Mouse (Mus musculus): ENCODE measurements around the gene Cxcr2.

Cxcr2 gene

DNA sequence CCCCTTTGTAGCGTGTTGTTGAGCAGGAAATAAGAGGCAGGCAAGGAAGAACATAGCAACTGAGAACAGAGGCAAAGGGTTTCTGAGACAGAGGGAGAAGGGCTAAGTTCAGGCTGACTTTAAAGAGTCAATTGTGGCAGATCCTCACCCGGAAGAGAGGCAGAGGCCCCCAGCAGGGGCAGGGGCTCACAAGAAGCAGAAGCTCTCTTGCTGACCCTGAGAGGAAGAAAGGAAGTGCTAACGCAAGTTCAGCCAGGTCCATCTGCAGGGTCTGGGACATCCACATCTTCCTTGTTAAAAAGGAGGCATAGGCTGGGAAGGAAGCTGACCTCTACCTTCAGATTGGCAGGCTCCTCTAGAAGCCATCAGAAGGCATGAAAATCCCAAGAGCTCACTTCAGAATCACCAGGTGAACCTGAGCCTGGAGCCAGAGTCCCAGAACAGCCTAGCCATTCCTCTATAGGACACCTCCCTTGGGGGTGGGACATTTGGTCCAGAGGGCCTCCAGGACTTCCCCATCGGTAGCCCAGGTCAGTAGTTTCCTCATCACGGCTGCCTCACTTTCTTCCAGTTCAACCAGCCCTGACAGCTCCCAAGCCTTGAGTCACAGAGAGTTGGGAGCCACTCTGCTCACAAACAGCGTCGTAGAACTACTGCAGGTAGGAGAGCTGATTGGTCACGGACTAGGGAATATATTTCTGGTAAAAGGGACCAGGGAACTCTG, at the start of gene Cxcr2:
Gene Cxcr2, plus strand, starts transcription at position 529 of the 724 bp plus-strand sequence.
- DNase-seq = no peak

GRCm38 (mm10) chr1:74105660-74106059, 48.1 kb upstream of the Cxcr2 start:
- no peak for DNase-seq

DNA sequence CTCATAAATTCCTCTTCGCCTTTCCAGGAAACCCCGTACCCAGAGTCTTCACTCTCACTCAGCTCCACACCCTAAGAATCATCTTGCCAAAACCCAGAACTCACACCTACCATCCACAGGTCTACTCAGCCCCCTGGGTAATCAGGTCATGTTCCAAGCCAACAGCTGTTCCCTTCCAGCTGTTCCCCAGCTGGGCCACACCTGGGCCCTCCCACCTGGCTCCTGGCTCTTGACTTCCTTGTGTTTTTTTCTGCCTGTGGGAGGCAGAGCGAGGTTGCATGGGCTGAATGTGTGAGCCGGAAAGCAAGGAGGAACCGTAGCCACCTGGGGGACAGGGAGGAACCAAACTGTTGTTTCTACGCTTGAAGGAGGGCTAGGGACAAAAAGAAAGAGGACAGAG, 47.6 kb upstream of the Cxcr2 start:
- DNase-seq = no peak

- no peak for DNase-seq
These were observed 45.7 kb upstream of the Cxcr2 start for GRCm38 (mm10) chr1:74107931-74108618.

DNA sequence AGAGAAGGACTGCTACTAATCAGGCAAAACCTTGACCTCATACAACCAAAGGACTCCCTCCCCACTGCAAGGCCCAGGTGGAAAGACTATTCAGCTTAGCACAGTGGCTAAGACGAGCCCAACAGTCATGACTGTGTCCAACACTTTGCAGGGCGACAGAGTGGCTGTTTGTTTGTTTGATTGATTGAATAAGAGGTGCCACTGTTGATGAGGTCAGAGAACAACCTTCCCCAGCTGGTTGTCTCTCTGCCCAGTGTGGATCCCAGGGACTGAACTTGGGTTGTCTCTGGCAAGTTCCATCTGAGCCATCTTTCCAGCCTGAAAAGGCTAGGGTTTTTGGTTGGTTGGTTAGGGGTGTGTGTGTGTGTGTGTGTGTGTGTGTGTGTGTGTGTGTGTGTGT, 44.1 kb upstream of the Cxcr2 start:
- no peak for DNase-seq

GRCm38 (mm10) chr1:74110932-74111695, 42.7 kb upstream of the Cxcr2 start:
- peak; percentile 81 for DNase-seq

- no peak for DNase-seq
These were observed 42.1 kb upstream of the Cxcr2 start for GRCm38 (mm10) chr1:74111696-74112030.

- no peak for DNase-seq
These were observed 40.7 kb upstream of the Cxcr2 start for GRCm38 (mm10) chr1:74113071-74113470.

- no peak for DNase-seq
These were observed 35.9 kb upstream of the Cxcr2 start for GRCm38 (mm10) chr1:74117876-74118275.

- DNase-seq = no peak
These were observed 34.7 kb upstream of the Cxcr2 start for GRCm38 (mm10) chr1:74119115-74119514.

GRCm38 (mm10) chr1:74121138-74121537, 32.7 kb upstream of the Cxcr2 start:
- DNase-seq = no peak

- peak; percentile 43 for DNase-seq
These were observed 31.8 kb upstream of the Cxcr2 start for GRCm38 (mm10) chr1:74121821-74122576.

DNA sequence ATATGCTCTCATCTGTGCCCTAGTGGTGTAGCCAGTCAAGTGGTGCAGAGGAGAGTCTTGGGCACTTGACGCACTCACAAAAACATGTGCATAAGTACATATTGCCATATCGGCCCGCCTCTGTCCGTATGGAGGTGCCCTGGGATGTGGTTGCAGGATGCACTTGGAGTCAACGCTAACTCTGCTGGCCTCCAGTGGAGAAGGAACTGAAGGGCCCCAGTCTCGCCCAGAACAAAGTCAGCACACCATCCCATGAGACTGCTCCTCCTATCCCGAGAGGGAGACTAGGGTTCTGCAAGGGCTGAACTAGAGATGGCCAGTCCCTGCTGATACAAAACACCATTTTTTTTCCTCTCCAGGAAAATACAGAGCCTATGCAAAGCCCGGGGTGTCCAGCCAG, 30.6 kb upstream of the Cxcr2 start:
- DNase-seq = no peak

GRCm38 (mm10) chr1:74124021-74124981, 29.5 kb upstream of the Cxcr2 start, which contains the start of gene Tns1:
Gene Tns1, minus strand, starts transcription at chr1:74124449.
- peak; percentile 83 for DNase-seq

- DNase-seq = peak; percentile 92
These were observed 28.7 kb upstream of the Cxcr2 start, which contains the start of gene Rufy4 for GRCm38 (mm10) chr1:74124991-74125552. Gene Rufy4, plus strand, starts transcription at chr1:74125541.

DNA sequence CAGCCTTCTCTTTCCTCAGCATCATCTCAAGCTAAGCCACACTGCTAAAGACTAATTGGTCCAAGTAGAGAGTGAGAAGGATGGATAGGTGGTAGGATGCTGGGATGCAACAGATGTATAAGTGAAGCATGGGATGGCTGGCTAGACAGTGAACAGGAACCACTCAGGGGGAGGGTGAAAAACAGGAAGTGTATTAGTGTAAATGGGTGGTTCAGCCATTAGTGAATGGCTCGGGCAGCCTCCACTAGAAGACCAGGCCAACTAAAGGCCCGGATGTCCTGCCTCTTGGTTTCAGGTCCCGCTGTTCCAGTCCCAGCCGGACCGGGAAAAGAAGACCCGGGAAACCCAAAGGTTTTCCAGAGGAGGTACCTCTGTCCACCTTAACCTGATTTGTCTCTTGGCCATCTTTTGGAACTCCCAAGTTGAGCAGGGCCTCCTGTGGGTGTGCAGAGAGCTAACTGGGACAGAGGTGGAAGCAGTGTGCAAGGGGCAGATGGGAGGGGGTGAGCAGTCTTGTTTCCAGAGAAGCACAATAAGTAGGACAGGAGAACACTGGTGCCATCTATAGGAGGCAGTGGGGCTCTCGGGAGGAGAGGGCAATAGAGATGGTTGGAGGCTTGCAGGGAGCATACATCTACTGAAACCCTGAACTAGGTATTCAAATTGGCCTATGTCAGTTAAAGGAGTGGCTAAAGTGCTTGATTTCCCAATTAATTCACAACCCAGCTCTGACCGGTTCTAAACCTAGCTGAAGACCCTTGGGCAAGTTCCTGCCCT, 22.7 kb upstream of the Cxcr2 start:
- DNase-seq = peak; percentile 17

- DNase-seq = no peak
These were observed 21.8 kb upstream of the Cxcr2 start for GRCm38 (mm10) chr1:74132011-74132410.

- no peak for DNase-seq
These were observed 19.8 kb upstream of the Cxcr2 start for GRCm38 (mm10) chr1:74133954-74134353.

DNA sequence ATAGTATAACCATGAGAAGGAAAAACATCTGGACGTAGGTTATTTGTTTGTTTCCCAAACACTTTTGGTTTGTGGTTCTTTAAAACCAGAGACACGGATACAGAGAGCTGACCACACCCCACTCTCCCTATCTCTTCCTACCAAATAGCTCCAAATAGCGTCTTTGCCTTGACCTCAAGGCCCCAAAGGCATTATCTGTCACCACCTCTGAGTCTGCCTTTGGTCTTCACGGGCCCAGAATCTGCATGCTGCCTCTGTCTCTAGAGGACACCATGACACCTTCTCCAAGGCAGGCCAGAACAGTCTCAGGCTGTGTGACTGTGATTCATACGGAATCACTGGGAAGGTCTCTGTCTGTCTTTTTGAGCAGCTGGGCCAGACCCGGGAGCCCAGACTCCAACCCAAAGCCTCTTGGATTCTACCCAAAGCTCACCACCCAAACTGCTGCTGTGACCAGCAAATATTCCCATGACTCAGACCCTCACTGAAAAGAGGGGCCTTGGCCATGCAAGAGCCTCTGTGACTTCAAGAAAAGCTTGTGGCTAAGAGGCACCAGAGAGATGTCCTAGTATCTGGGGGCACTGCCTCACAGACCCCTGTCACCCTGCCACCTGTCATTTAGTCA, 18.4 kb upstream of the Cxcr2 start:
- no peak for DNase-seq

DNA sequence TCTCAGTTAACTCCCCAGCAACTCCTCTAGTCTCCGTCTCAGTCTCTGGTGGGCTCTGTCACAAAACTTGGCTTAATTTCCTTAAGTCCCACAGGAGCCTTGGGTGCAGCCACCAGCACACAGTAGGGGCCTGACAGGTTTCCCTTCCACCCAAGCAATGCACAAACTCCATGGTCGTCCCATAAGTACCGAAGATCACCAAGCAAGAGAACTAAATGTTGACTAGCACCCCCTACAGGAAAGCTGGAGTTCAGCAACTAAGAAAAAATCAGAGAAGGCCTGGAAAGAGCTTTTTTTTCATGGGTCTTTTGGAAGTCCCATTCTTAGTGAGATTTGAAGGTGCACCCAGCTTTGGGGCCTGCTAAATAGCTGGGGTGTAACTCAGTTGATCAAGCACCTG, 14.4 kb upstream of the Cxcr2 start:
- DNase-seq = peak; percentile 24
